Mouse (Mus musculus): ENCODE results near the gene Rasal2.

The Rasal2 gene

GRCm38 (mm10) chr1:157143326-157143932 is 269.0 kb downstream of the Rasal2 start:
- no peak for DNase-seq (ENCODE audit: extremely low read depth, low read depth)

GRCm38 (mm10) chr1:157141014-157141413 is 271.4 kb downstream of the Rasal2 start:
- no peak for DNase-seq (ENCODE audit: extremely low read depth, low read depth)

- no peak for DNase-seq (ENCODE audit: extremely low read depth, low read depth)
These were observed 274.5 kb downstream of the Rasal2 start for GRCm38 (mm10) chr1:157137854-157138241.

GRCm38 (mm10) chr1:157137132-157137853 is 275.1 kb downstream of the Rasal2 start:
- DNase-seq (ENCODE audit: extremely low read depth, low read depth), result no peak

- DNase-seq (ENCODE audit: extremely low read depth, low read depth), result no peak
These were observed 284.2 kb downstream of the Rasal2 start for GRCm38 (mm10) chr1:157128219-157128618.

- DNase-seq (ENCODE audit: extremely low read depth, low read depth), result no peak
These were observed 288.6 kb downstream of the Rasal2 start for GRCm38 (mm10) chr1:157123836-157124235.

- DNase-seq (ENCODE audit: extremely low read depth, low read depth), result no peak
These were observed 293.2 kb downstream of the Rasal2 start for GRCm38 (mm10) chr1:157119168-157119567.

GRCm38 (mm10) chr1:157117440-157117839 is 295.0 kb downstream of the Rasal2 start:
- DNase-seq (ENCODE audit: extremely low read depth, low read depth), result no peak

GRCm38 (mm10) chr1:157114492-157114891 is 297.9 kb downstream of the Rasal2 start:
- DNase-seq (ENCODE audit: extremely low read depth, low read depth), result no peak

- DNase-seq (ENCODE audit: extremely low read depth, low read depth), result no peak
These were observed 302.0 kb downstream of the Rasal2 start for GRCm38 (mm10) chr1:157110287-157110835.

GRCm38 (mm10) chr1:157108580-157108979 is 303.8 kb downstream of the Rasal2 start, which contains the start of gene Tex35:
Gene Tex35 (minus strand): TSS chr1:157108680.
- no peak for DNase-seq (ENCODE audit: extremely low read depth, low read depth)

GRCm38 (mm10) chr1:157101122-157101865 is 311.1 kb downstream of the Rasal2 start:
- no peak for DNase-seq (ENCODE audit: extremely low read depth, low read depth)

- no peak for DNase-seq (ENCODE audit: extremely low read depth, low read depth)
These were observed 316.9 kb downstream of the Rasal2 start for GRCm38 (mm10) chr1:157095534-157095933.

GRCm38 (mm10) chr1:157092622-157093021 is 319.8 kb downstream of the Rasal2 start:
- DNase-seq (ENCODE audit: extremely low read depth, low read depth), result no peak

- DNase-seq (ENCODE audit: extremely low read depth, low read depth), result no peak
These were observed 320.3 kb downstream of the Rasal2 start for GRCm38 (mm10) chr1:157092140-157092539.

GRCm38 (mm10) chr1:157090835-157091234 is 321.6 kb downstream of the Rasal2 start:
- DNase-seq (ENCODE audit: extremely low read depth, low read depth), result no peak

GRCm38 (mm10) chr1:157086097-157086994 is 326.0 kb downstream of the Rasal2 start:
- DNase-seq (ENCODE audit: extremely low read depth, low read depth), result no peak
